Mouse (Mus musculus) olfactory bulb, adult 2 months (tissue): ENCODE measurements around the gene 1700030K09Rik.

Experiments used
- CTCF ChIP-seq: fragments of 200-500 bp; IDR thresholded peaks from 2 replicates; pipeline ENCODE4 v1.5.1; 2012; ENCODE audit warnings: low read depth, mild to moderate bottlenecking, low read length, moderate library complexity; ENCODE audit not compliant: insufficient read depth
- POLR2A ChIP-seq: fragments of 200-500 bp; IDR thresholded peaks from 2 replicates; pipeline ENCODE4 v1.6.1; 2012; ENCODE audit warnings: mild to moderate bottlenecking, low read depth, low read length, moderate library complexity; ENCODE audit not compliant: insufficient read depth

DNA sequence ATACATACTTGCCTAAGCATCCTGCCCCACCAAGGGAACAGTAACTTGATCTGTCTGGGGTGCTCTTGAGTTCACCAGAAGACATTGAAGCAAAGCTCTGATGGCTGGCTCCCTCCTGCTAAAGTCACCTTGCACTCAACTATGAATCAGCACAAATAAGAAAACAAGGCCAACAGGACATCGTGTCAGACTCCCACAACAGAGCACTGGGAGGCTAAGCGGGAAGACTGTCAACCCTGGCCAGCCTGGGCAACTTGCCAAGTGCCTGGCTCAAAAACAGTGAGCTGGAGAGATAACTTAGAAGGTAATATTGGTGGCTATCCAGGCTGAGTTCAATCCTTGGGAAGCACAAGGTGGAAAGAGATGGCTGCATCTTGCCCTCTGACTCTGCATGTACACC is 8.7 kb upstream of the 1700030K09Rik start:
- no peak for TF ChIP-seq CTCF
- no peak for TF ChIP-seq POLR2A
